Comparison of ENCODE assay signal across 11 mouse cellular contexts in genomic region chr3:55816638-55817375, GRCm38 (mm10). TPM values are rescaled to one million over a fixed set of nuclear protein-coding genes. Genes with fewer than 3 reads are reported as not detected.
A peak's percentile ranks its signal among the peaks of the same experiment; 100 is the strongest.
DNase-seq lines count a peak whose midpoint lies in the region; ATAC-seq lines count a peak whose summit lies in the region.
"Had no signal": no experiment of that assay in that cellular context is flagged by ENCODE, and none has a peak within 500 bp of the region (broad histone marks: within the 10 kb centered on the region; RNA-seq: fewer than 3 reads in every experiment).

No protein-coding gene starts in this region.

- no peak overlapping the region for H3K4me3 ChIP-seq in embryonic facial prominence, embryonic 11.5 days (ENCODE audit: low read depth, low read length)
- H3K4me3 ChIP-seq: neural tube, embryonic 12.5 days had no signal

- no peak overlapping the region for H3K4me2 ChIP-seq in embryonic facial prominence, embryonic 11.5 days (ENCODE audit: low read depth, low read length)
- H3K4me2 ChIP-seq: neural tube, embryonic 12.5 days had no signal

- peak; percentile 38 for DNase-seq in cerebellum, adult 9-10 months
- DNase-seq in cerebellum, postnatal 4 days (ENCODE audit: low spot score in 2 of 2) = no peak
- DNase-seq in left cerebral cortex, postnatal 4 days = peak; percentile 9
- DNase-seq in left cerebral cortex, postnatal 36 days (ENCODE audit: low spot score in 2 of 2) = no peak
- peak; percentile 72 for DNase-seq in embryonic facial prominence, embryonic 11.5 days (ENCODE audit: low spot score)
- DNase-seq in lung, postnatal 10 days = peak; percentile 12
- no peak for DNase-seq in urinary bladder, postnatal 4 days (ENCODE audit: low spot score in 2 of 2)
- DNase-seq in layer of hippocampus, postnatal 14 days (ENCODE audit: low spot score in 2 of 2) = no peak
- DNase-seq: layer of hippocampus, postnatal 36 days had no signal

- intact Hi-C loops in left cerebral cortex, postnatal 4 days (cut with DNase I) = no loop called here
- intact Hi-C loops in left cerebral cortex, postnatal 36 days (cut with DNase I) = no loop called here

- H3K27ac ChIP-seq in embryonic facial prominence, embryonic 11.5 days (replicated peaks; ENCODE audit: low read depth, low read length) = peak overlapping the region; percentile 59
- H3K27ac ChIP-seq: neural tube, embryonic 12.5 days had no signal

- WGBS in embryonic facial prominence, embryonic 11.5 days = 38% methylated on average over 6 of the region's 6 CpGs

- H3K36me3 ChIP-seq in embryonic facial prominence, embryonic 11.5 days (replicated peaks; ENCODE audit: control insufficient read depth, insufficient read depth, low read depth, low read length) = no peaks in the 10 kb centered on the region

- H3K9ac ChIP-seq in embryonic facial prominence, embryonic 11.5 days (replicated peaks; ENCODE audit: low read length) = no peak overlapping the region
- H3K9ac ChIP-seq: neural tube, embryonic 12.5 days had no signal

- 0 out of 2 replicates have a peak, but pooled peaks cover 2% of the 10 kb centered on the region for H3K4me1 ChIP-seq in embryonic facial prominence, embryonic 11.5 days (ENCODE audit: control insufficient read depth, insufficient read depth, low read length)
- H3K4me1 ChIP-seq: neural tube, embryonic 12.5 days had no signal

- no peaks in the 10 kb centered on the region for H3K9me3 ChIP-seq in embryonic facial prominence, embryonic 11.5 days (replicated peaks; ENCODE audit: control insufficient read depth, low read length)
- H3K9me3 ChIP-seq: neural tube, embryonic 12.5 days had no signal

- no peaks in the 10 kb centered on the region for H3K27me3 ChIP-seq in embryonic facial prominence, embryonic 11.5 days (ENCODE audit: control insufficient read depth, insufficient read depth, low read length)
- H3K27me3 ChIP-seq: neural tube, embryonic 12.5 days had no signal

- no peak for ATAC-seq in embryonic facial prominence, embryonic 11.5 days (replicated peaks; ENCODE audit: insufficient number of reproducible peaks, low FRiP score, low TSS enrichment, low read depth)

RNA-seq across cellular contexts. Expression of gene Mab21l1, which starts 34.5 kb away (rescaled TPM):
- 1 to 10 TPM; 1.3 to 4.3 TPM for total RNA-seq in left cerebral cortex, postnatal 4 days (2021)
- 1 to 10 TPM in 1 of 2 experiments, under 1 TPM in 1; 0.89 to 1.9 TPM for total RNA-seq in left cerebral cortex, postnatal 36 days (2021)
- polyA plus RNA-seq in embryonic facial prominence, embryonic 11.5 days (2014; fragmentation: Nextera tagmentation; extraction: Ambion mirVana) = 68.3 and 76.1 TPM in 2 replicates
- total RNA-seq in layer of hippocampus, postnatal 14 days (2021) = under 1 TPM; 0.64 to 0.71 TPM
- polyA plus RNA-seq: testis, adult 2 months had no signal

Comparison
In these comparisons a context has a peak if more than half of its experiments do, and no peak if none do; other contexts are left out.
1. DNase-seq: peak in cerebellum, adult 9-10 months (single experiment), left cerebral cortex, postnatal 4 days (single experiment), embryonic facial prominence, embryonic 11.5 days (single experiment) and lung, postnatal 10 days (single experiment); none in cerebellum, postnatal 4 days (0 of 2), left cerebral cortex, postnatal 36 days (0 of 2), urinary bladder, postnatal 4 days (0 of 2) and layer of hippocampus, postnatal 14 days (0 of 2).